Comparison of ENCODE assay signal across 9 mouse cellular contexts in the genomic region with DNA sequence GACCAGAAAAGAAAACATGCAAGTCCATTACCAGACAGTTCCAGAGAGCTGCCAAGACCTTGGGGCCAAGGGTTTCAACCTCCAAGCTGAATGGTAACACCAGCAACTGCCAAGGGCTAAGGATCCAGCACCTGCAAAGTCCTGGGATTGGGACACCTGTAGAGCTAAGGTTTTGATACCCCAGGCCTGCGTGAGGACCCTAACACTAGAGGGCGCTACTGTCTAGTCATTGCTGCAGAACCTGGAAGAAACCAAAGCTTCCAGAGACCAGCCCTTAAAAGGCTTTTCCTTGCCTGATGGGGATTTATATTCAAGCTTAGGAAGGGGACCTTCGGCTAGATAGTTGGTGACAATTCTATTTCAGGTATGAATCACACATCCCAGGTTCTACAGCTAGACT.
DNase-seq lines count a peak whose midpoint lies in the region; ATAC-seq and TF ChIP-seq lines count a peak whose summit lies in the region.
"Had no signal": no experiment of that assay in that cellular context is flagged by ENCODE, and none has a peak within 500 bp of the region (broad histone marks: within the 10 kb centered on the region; RNA-seq: fewer than 3 reads in every experiment).

No protein-coding gene starts in this region.

- H3K9ac ChIP-seq in heart, postnatal 0 days (replicated peaks; ENCODE audit: low read depth, low read length), result no peak overlapping the region
- H3K9ac ChIP-seq: liver, embryonic 15.5 days had no signal

- no peaks in the 10 kb centered on the region for H3K36me3 ChIP-seq in heart, postnatal 0 days (replicated peaks; ENCODE audit: control insufficient read depth, insufficient read depth, low read length)
- H3K36me3 ChIP-seq: liver, embryonic 15.5 days had no signal

- H3K4me2 ChIP-seq in heart, postnatal 0 days (ENCODE audit: low read depth, low read length), result no peak overlapping the region
- H3K4me2 ChIP-seq: liver, embryonic 15.5 days had no signal

- H3K4me3 ChIP-seq in heart, postnatal 0 days (ENCODE audit: low read depth, low read length), result no peak overlapping the region
- H3K4me3 ChIP-seq: liver, embryonic 15.5 days had no signal

- H3K4me1 ChIP-seq in heart, postnatal 0 days (ENCODE audit: control insufficient read depth, insufficient read depth), result no peaks in the 10 kb centered on the region
- H3K4me1 ChIP-seq: liver, embryonic 15.5 days had no signal

- TF ChIP-seq CTCF in heart, postnatal 0 days (IDR thresholded peaks at IDR 0.05; ENCODE audit: low read depth), result peak; percentile 35

- no peaks in the 10 kb centered on the region for H3K27me3 ChIP-seq in heart, postnatal 0 days (ENCODE audit: control insufficient read depth, insufficient read depth, low read length)
- H3K27me3 ChIP-seq: liver, embryonic 15.5 days had no signal

- no peak for TF ChIP-seq EP300 in heart, postnatal 0 days (IDR thresholded peaks at IDR 0.05; ENCODE audit: low read depth)

- 54% methylated on average over 3 of the region's 3 CpGs for WGBS in heart, postnatal 0 days

- no peak overlapping the region for H3K27ac ChIP-seq in heart, postnatal 0 days (ENCODE audit: low read depth)
- H3K27ac ChIP-seq: liver, embryonic 15.5 days had no signal

- ATAC-seq in heart, postnatal 0 days (ENCODE audit: insufficient read depth, low read depth), result no peak
- ATAC-seq in megakaryocyte-erythroid progenitor cell, adult 5-6 weeks (replicated peaks; ENCODE audit: low FRiP score, low TSS enrichment, poor library complexity, severe bottlenecking), result no peak

- DNase-seq in heart, postnatal 0 days (ENCODE audit: low spot score), result no peak
- no peak for DNase-seq in heart, adult 11 months
- DNase-seq in thymus, postnatal 25 days, result peak; percentile 7
- no peak for DNase-seq in thymus, postnatal 0 days (ENCODE audit: low spot score)
- DNase-seq in induced T-regulatory cell, adult 2 months (ENCODE audit: low read depth), result peak; percentile 16
- DNase-seq in retina, postnatal 1 day, result peak; percentile 37
- no peak for DNase-seq in gastrocnemius, postnatal 25 days

- H3K9me3 ChIP-seq in heart, postnatal 0 days (replicated peaks; ENCODE audit: control insufficient read depth, low read length), result no peaks in the 10 kb centered on the region
- H3K9me3 ChIP-seq: liver, embryonic 15.5 days had no signal

Comparison
In these comparisons a context has a peak if more than half of its experiments do, and no peak if none do; other contexts are left out.
1. DNase-seq: peak in thymus, postnatal 25 days (single experiment), induced T-regulatory cell, adult 2 months (single experiment) and retina, postnatal 1 day (single experiment); none in heart, postnatal 0 days (single experiment), heart, adult 11 months (single experiment), thymus, postnatal 0 days (single experiment) and gastrocnemius, postnatal 25 days (single experiment).